Mouse (Mus musculus): ENCODE results near the gene Kbtbd6.
"Not testable (repeated sequence)": the region's sequence is repeated elsewhere in the genome, so short reads cannot be mapped to it uniquely, and the experiment has no call there.

GRCm38 (mm10) chr14:79426730-79427365, 24.8 kb upstream of the Kbtbd6 start:
- not testable (repeated sequence) for TF ChIP-seq CTCF (IDR thresholded peaks at IDR 0.05; ENCODE audit: borderline replicate concordance, insufficient read depth, low read length); POLR2A (IDR thresholded peaks at IDR 0.05; ENCODE audit: low read depth, low read length)

Data from embryonic fibroblast, embryonic 13.5 days (primary cell).